Mouse (Mus musculus) hindbrain, embryonic 16.5 days (tissue): ENCODE measurements around the gene Tdrd9. TPM values are rescaled to one million over a fixed set of nuclear protein-coding genes. Genes with fewer than 3 reads are reported as not detected.

Experiments used
- ATAC-seq: fragments of 200-750 bp; cut with Nextera tagmentation; 2 replicates; pipeline ENCODE4 v1.8.0; 2017; ENCODE audit warnings: moderate TSS enrichment, moderate library complexity
- H3K27ac ChIP-seq: fragments of 300-500 bp; sonication (generic); 2 replicates; pipeline ENCODE4 v1.5.1; 2014; ENCODE audit warnings: low read depth, mild to moderate bottlenecking, control low read depth, low read length, moderate library complexity
- H3K27me3 ChIP-seq: fragments of 300-500 bp; sonication (generic); replicated peaks from 2 replicates; pipeline ENCODE4 v1.6.1; 2014; ENCODE audit warnings: low read length; ENCODE audit not compliant: control insufficient read depth, insufficient read depth
- H3K36me3 ChIP-seq: fragments of 300-500 bp; sonication (generic); 2 replicates; pipeline ENCODE4 v1.6.1; 2014; ENCODE audit warnings: mild to moderate bottlenecking, low read length, moderate library complexity, mixed read lengths; ENCODE audit not compliant: control insufficient read depth, insufficient read depth
- H3K4me1 ChIP-seq: fragments of 300-500 bp; sonication (generic); 2 replicates; pipeline ENCODE4 v1.6.1; 2014; ENCODE audit warnings: low read depth, low read length; ENCODE audit not compliant: control insufficient read depth, insufficient read depth
- H3K4me2 ChIP-seq: fragments of 300-500 bp; sonication (generic); 2 replicates; pipeline ENCODE4 v1.6.1; 2014; ENCODE audit warnings: mild to moderate bottlenecking, low read length, control low read depth, moderate library complexity
- H3K4me3 ChIP-seq: fragments of 300-500 bp; sonication (generic); 2 replicates; pipeline ENCODE4 v1.5.1; 2014; ENCODE audit warnings: mild to moderate bottlenecking, low read length, control low read depth, moderate library complexity
- H3K9ac ChIP-seq: fragments of 300-500 bp; sonication (generic); 2 replicates; pipeline ENCODE4 v1.6.1; 2014; ENCODE audit warnings: low read depth, mild to moderate bottlenecking, control low read depth, low read length, moderate library complexity
- H3K9me3 ChIP-seq: fragments of 300-500 bp; sonication (generic); 2 replicates; pipeline ENCODE4 v1.6.1; 2014; ENCODE audit warnings: mild to moderate bottlenecking, low read length, moderate library complexity; ENCODE audit not compliant: control insufficient read depth
- WGBS: fragments of 180-500 bp; shearing (Covaris S2); extraction: QIAGEN DNeasy Blood & Tissue Kit; methylation state at CpG from one replicate; pipeline ENCODE4 v1.1.7; 2014; 5-methylcytosine and 5-hydroxymethylcytosine counted together
- microRNA-seq: library from miRNA; unstranded; fragments of <30 nt; microRNA quantifications from one replicate; pipeline ENCODE4, GENCODE M21; 2017
- polyA plus RNA-seq: library from polyadenylated mRNA; unstranded; fragments of >200 nt; fragmentation: Nextera tagmentation; extraction: Ambion mirVana; gene quantifications from 2 replicates; pipeline ENCODE4 v1.2.1, GENCODE M21; 2015

Tdrd9 gene
- polyA plus RNA-seq, 1 experiment from 2014 or later: 0.24 TPM

DNA sequence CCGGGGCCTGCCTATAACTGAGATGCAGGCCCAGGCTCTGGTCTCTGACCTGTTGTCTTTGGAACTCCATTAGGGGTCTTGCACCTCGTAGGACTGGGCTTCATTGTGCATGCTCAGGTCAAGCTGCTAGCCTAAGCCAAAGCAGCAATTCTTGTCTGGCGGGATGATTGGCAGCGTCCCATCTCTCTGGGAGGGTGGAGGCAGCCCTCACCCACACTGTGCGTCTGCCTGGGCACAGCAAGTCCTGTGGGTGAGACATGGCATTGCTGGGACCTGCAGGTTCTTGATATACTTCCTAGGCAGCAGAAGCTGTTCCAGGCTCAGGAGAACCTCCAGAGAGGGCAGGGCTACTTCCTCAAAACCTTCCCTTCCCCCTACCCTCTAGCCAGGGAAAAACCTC, 145.6 kb downstream of the Tdrd9 start:
- Histone ChIP-seq H3K9me3 (no peaks in the 10 kb centered on the region), H3K36me3 (no peaks in the 10 kb centered on the region), H3K4me3 (no peak overlapping the region), H3K9ac (no peak overlapping the region), H3K4me2 (no peak overlapping the region), H3K27me3 (no peaks in the 10 kb centered on the region; the same call in 1 of the 2 replicates), H3K4me1 (no peaks in the 10 kb centered on the region), H3K27ac (no peak overlapping the region)
- 72% methylated on average over 5 of the region's 5 CpGs for WGBS
- ATAC-seq: no peak

DNA sequence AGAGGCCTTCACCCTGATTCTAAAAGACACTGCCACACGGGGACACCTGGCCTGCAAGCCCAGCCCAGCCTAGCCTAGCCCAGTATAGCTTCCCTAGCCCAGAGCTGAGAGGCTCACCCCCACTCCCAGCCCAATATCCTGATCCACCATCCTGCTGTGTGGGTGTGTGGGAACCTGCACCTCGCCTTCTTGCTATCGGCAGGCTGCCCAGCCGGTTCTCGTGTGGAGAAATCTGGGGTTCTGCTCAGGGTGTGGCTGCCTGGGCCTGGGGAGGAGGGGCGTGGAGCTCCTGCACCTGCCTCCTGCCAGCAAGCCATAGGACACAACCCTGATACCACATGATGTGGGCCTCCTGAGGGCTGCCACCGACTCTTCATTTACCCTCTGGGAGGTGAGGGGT, 146.3 kb downstream of the Tdrd9 start:
- 82% methylated on average over 7 of the region's 7 CpGs for WGBS
- ATAC-seq: no peak

More for the DNA sequence above, 146.3 kb downstream of the Tdrd9 start:
- Histone ChIP-seq H3K27me3 (no peaks in the 10 kb centered on the region; the same call in 1 of the 2 replicates), H3K36me3 (no peaks in the 10 kb centered on the region), H3K9ac (no peak overlapping the region), H3K4me3 (no peak overlapping the region), H3K4me2 (no peak overlapping the region), H3K9me3 (no peaks in the 10 kb centered on the region), H3K4me1 (no peaks in the 10 kb centered on the region), H3K27ac (no peak overlapping the region)

Small RNAs within 50 kb of the gene (microRNA-seq; reads per million reads assigned to microRNA genes)
- gene Mir3073a (not detected), gene Mir3073b (not detected)

Other genes starting within 250 kb of the Tdrd9 start
- 630 and 654 TPM in 2 replicates for gene Klc1, start 212.7 kb upstream of the Tdrd9 start, polyA plus RNA-seq
- gene Xrcc3, start 157.7 kb upstream of the Tdrd9 start, polyA plus RNA-seq: 3.3 and 4.2 TPM in 2 replicates
- 44.7 and 46.9 TPM in 2 replicates for gene Zfyve21, start 157.4 kb upstream of the Tdrd9 start, polyA plus RNA-seq
- 17.9 and 36.4 TPM in 2 replicates for gene Ppp1r13b, start 63.4 kb upstream of the Tdrd9 start, polyA plus RNA-seq
- 694 and 757 TPM in 2 replicates for gene Atp5mpl, start 4.6 kb upstream of the Tdrd9 start, polyA plus RNA-seq
- gene Rd3l, start 9.8 kb downstream of the Tdrd9 start, polyA plus RNA-seq: not detected in 2 replicates
- gene Aspg, start 135.1 kb downstream of the Tdrd9 start, polyA plus RNA-seq: 2.2 and 2.6 TPM in 2 replicates
- 2.5 and 3.8 TPM in 2 replicates for gene Kif26a, start 174.6 kb downstream of the Tdrd9 start, polyA plus RNA-seq